Mouse (Mus musculus): ENCODE data around the gene Vmn1r11.

The Vmn1r11 gene

GRCm38 (mm10) chr6:57133155-57133554 lies at the start of gene Vmn1r11:
TSS of gene Vmn1r11 (plus strand) at chr6:57133455.
- no peak for DNase-seq

GRCm38 (mm10) chr6:57106358-57106757 lies 26.9 kb upstream of the Vmn1r11 start:
- DNase-seq: peak in 1 of 2 experiments; percentile 0

- no peak for DNase-seq
Observed at GRCm38 (mm10) chr6:57109154-57109553, 24.1 kb upstream of the Vmn1r11 start, which contains the start of gene Vmn1r10. TSS of gene Vmn1r10 (plus strand) at chr6:57109454.

GRCm38 (mm10) chr6:57156619-57157018 lies 23.4 kb downstream of the Vmn1r11 start, which contains the start of gene Vmn1r12:
TSS of gene Vmn1r12 (plus strand) at chr6:57156919.
- DNase-seq: no peak

All from cerebellum, postnatal 14 days (tissue).